Mouse (Mus musculus): ENCODE results near the gene Rnf38. TPM values are rescaled to one million over a fixed set of nuclear protein-coding genes. Genes with fewer than 3 reads are reported as not detected.

Rnf38 gene
- total RNA-seq (2023) = 100 to 1,000 TPM in 1 of 2 experiments, 10 to 100 TPM in 1; 98.4 to 111 TPM

GRCm38 (mm10) chr4:44233713-44234003 is at the start of gene Rnf38:
Gene Rnf38 (minus strand): TSS chr4:44233789.

GRCm38 (mm10) chr4:44083945-44084344 is 149.6 kb downstream of the Rnf38 start, which contains the start of gene Gne:
Gene Gne (minus strand): TSS chr4:44084177.

Other genes with a start within 250 kb of the Rnf38 start
- 100 to 1,000 TPM; 180 to 182 TPM for gene Clta, start 229.3 kb downstream of the Rnf38 start, total RNA-seq (2023)
- 10 to 100 TPM; 19.6 to 24.4 TPM for gene Gne, start 149.6 kb downstream of the Rnf38 start, total RNA-seq (2023)
- 10 to 100 TPM; 13.7 to 14.7 TPM for gene Melk, start 67.1 kb upstream of the Rnf38 start, total RNA-seq (2023)

Measured in neutrophil, adult 83 days (primary cell).